Mouse (Mus musculus) ZHBTc4 (cell line): ENCODE data around the gene Il21.
A peak's percentile ranks its signal among the peaks of the same experiment; 100 is the strongest.

Experiments
- DNase-seq: peaks from one replicate; pipeline ENCODE4 v3.0.0-alpha.2; 2011; ENCODE audit warnings: low read depth, low spot score

Gene Il21

GRCm38 (mm10) chr3:37232586-37233222 lies at the start of gene Il21:
TSS of gene Il21 (minus strand) at chr3:37232636.
- no peak for DNase-seq

DNA sequence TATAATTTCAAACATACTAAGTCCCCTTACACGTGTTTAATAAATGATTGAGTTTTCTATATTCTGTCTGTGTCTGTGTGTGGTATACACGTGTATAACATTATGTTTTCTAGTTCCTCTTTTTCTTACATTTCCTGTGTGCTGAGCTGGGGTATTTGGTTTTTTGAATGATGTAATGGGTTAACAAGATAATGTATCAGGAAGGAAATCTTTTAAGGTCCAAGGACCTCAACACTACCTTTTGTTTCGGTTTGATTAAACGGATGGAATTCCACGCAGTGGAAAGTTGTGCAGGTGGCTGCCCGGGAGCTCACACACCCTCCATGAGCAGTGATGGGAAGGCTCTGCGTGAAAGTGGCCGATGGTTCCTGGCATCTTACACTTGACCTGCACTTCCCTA lies 48.4 kb upstream of the Il21 start:
- no peak for DNase-seq

DNA sequence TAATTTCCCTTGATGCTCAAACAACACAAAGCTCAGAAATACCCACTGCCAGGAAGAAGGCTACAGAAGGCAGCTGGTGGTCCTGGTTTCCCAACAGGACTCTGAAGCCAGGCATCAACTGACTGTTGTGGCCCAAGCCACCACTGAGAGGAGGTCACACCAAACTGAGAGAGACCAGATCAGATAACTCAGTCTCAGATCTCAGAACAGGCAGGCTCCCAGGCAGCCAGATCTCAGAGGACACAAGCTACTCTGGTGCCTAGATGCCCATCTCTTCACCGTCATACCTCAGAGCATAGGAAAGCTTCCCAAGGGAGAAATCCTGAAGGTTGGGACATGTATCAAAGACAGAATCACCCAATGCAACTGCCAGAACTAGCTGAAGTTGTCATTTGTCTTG lies 47.8 kb upstream of the Il21 start:
- no peak for DNase-seq

- DNase-seq, result no peak
These were observed 42.2 kb upstream of the Il21 start for GRCm38 (mm10) chr3:37274661-37275060.

- DNase-seq, result no peak
These were observed 40.7 kb upstream of the Il21 start for GRCm38 (mm10) chr3:37273092-37273491.

GRCm38 (mm10) chr3:37271209-37271608 lies 38.8 kb upstream of the Il21 start:
- peak; percentile 61 for DNase-seq

- no peak for DNase-seq
These were observed 37.5 kb upstream of the Il21 start for GRCm38 (mm10) chr3:37269926-37270325.

- no peak for DNase-seq
These were observed 35.9 kb upstream of the Il21 start for GRCm38 (mm10) chr3:37268338-37268737.

DNA sequence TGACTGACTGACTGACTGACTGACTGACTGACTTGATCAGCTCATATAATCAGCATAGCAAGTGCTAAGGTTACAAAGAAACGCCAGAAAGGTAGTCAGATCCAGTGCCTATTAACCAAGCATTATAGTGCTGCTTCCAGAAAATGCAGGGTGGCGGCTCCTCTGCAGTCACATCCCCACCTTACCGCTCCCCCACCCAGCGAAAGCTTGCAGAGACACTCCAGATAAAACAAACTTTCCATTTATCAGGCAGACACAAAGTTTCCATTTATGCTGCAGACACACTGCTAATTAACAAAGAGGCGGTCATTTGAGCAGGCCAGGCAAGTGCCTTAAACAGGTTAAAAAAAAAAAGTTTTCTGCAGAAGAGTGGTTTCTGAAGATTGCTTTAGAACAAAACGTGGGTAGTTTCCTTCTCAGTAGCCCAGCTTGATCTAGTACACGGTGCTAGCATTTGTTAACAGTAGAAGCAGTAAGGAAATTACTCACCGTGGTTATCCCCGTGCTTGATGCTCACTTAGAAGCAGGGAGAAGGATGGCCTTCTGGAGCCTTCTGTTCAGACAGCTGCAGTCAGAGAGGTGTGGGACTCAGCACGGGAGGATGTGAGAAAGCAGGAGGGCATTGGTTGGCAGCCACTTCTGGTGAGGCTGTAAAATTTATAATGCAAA lies 27.0 kb upstream of the Il21 start:
- DNase-seq, result no peak

- DNase-seq, result no peak
These were observed 25.3 kb upstream of the Il21 start for GRCm38 (mm10) chr3:37257776-37258175.

DNA sequence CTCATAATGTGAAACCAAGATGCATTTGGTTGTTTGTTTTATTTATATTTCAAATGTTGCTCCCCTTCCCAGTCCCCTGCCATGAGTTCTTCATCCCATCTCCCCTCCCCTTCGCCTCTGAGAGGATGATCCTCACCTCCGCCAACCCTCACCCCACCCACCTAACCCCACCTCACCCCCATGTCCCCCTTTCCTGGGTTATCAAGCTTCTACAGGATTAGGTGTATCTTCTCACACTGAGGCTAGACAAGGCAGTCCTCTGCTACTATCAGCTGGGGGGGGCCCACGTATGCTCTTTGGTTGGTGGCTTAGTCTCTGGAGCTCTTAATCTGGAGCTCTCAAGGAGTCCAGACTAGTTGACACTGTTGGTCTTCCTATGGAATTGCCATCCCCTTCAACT lies 18.5 kb upstream of the Il21 start:
- no peak for DNase-seq

GRCm38 (mm10) chr3:37235025-37235424 lies 2.6 kb upstream of the Il21 start:
- no peak for DNase-seq

DNA sequence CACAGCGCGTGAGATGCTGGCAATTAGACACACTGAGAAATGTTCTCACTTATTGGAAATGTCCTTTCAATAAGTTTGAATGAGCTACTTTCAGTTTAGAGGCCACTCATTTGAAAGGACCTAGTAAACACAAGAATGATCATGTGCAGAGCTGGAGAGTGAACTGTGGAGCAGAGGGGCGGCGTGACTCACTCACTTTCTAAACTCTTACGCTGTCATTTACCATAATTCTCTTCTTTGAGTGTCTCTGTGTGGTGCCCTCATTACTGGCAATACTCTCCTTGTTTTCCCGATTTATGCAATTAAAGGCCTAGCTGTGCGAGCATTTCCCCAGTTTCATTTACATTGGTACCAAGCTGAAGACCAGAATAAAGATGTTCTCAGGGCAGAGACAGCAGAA lies 1.3 kb downstream of the Il21 start:
- no peak for DNase-seq

DNA sequence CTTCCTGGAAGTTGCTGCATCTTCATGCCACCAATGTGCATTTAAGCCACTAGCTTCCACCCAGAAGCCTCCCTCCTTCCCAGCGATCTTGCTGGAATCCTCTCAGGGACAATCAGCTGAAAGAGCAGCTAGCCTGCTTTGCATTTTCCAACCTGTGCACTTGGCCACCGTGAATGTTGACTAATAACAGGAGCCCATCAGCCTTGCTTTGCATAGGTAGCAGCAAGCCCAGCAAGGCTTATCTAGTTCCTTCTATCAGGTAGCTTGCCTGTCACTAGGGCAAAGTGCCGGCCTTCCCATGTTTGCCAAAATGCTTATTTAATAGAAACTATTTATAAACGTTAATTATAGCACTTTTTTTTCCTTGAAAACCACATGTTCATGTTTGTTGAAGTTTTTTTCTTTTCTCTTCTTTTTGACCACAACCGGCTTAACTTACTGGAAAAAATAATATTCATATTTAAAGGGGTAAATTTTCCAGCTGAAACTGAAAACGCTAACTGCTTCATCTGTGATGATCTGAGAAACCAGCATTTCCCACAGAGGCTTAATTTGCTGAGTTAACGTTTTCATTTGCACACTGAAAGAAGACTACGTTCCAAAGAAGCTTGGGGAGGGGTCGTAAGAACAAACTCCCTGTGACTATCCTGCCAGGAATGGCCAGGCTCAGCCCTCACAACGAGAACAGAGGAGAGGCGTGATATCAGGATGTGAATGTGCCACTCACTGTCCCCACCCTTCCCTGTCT lies 3.2 kb downstream of the Il21 start:
- no peak for DNase-seq

DNA sequence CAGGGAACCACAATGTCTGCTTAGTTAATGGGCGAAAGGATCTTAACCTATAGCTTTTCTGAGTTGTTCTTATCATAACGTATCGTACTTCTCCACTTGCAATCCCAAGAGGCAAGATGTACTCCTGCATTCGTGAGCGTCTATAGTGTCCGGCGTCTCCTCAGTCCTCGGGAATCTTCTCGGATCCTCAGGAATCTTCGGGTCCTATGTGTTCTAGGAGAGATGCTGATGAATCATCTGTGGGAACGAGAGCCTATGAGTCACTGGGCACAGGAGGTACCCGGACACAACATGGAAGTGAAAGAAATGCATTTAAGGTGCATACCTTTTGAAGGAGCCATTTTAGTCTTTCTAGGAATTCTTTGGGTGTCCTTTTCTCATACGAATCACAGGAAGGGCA lies 7.3 kb downstream of the Il21 start:
- DNase-seq, result no peak

- peak; percentile 25 for DNase-seq
These were observed 13.4 kb downstream of the Il21 start for GRCm38 (mm10) chr3:37219071-37219470.

DNA sequence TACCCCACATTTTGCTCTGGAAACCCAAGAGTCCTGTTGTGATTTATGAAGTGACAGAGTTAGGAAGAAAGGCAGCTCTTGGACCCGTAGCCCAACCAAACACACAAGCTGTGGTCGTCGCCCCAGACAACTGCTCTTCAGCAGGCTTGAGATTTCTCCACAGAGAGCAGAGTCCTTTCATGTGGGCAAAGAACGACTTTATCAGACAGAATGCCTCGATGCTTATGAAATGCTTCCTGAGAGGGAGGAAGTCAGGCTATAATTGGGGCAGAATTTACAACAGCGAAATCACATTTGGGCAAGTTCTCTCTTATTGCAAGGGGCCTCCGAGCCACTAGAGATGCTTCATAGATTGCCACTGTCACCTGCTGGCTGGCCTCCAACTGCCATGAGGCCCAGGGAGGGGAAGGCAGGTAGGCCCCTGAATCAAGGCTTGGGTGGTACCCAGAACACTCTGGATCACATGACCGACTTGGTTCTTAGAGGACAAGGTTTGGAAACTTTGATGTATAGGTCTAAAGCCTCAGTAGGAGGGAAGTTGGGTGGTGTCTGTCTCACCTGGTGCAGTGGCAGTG lies 27.1 kb downstream of the Il21 start:
- no peak for DNase-seq

- DNase-seq, result peak; percentile 25
These were observed 27.9 kb downstream of the Il21 start for GRCm38 (mm10) chr3:37204556-37204955.

DNA sequence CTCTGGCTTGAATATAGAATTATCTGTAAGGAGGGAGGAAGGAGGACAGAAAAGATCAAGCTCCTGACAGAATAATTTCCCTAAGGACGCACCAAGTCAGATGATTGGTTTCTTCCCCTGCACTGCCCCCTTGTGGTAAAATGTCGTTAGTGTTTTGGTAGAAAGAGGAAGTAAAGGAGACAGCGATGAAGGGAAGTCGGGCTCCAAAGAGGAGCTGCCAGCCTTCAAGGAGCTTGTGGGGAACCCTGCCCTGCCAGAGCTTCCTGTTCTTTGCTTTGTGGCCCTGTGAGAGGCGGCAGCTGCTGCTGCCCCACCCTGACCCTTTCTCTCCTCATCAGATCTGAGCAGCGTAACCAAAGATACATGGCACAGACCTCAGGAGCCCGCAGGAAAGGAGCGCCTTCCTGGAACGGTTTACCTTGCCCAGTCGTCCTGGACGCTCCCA lies 28.4 kb downstream of the Il21 start:
- DNase-seq, result peak; percentile 86

DNA sequence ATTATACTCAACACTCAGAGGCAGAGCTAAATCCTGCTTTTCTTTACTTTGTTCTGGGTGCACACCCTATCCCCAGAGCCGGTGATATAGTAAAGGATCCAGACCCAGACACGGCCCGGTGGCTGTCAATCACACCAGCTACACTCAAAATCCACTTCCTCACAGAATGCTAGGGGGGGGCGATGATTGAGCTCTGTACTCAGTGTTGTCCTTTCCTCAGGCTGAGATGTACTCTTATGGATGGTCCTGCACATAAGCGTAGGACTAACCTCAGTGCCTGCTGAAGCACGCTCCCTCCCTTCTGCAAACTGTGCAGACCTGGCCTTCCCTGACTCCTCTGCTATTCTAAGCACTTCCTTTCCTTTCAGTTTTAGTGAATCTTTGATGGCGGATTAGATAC lies 29.6 kb downstream of the Il21 start:
- DNase-seq, result no peak

GRCm38 (mm10) chr3:37201122-37201916 lies 31.1 kb downstream of the Il21 start:
- DNase-seq, result no peak

DNA sequence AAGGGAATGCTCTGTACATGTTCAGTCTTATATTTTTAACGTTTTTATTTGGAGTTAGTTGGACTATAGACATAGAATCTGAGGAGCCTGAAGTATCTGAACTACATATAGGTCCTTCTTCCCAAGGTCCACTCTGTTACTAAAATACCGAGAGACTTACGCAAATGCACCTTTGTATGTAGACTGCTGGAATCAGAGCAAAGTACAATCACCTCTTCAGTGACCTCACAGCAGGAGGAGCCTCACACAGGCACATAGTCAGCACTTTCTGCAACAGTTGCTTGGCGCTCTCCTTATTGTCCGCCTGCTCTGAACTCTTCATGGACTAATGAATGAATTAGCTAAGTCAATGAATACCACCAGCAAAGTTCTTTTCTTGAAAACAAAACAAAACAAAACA lies 34.1 kb downstream of the Il21 start:
- no peak for DNase-seq
